Comparison of ENCODE assay signal across 24 mouse cellular contexts in genomic region chr14:32124261-32124660, GRCm38 (mm10). TPM values are rescaled to one million over a fixed set of nuclear protein-coding genes. Genes with fewer than 3 reads are reported as not detected.
"Had no signal": no experiment of that assay in that cellular context is flagged by ENCODE, and none has a peak within 500 bp of the region (broad histone marks: within the 10 kb centered on the region; RNA-seq: fewer than 3 reads in every experiment).

No protein-coding gene starts in this region.

- H3K36me3 ChIP-seq: lung, embryonic 15.5 days; midbrain, embryonic 13.5 days; midbrain, embryonic 15.5 days; neural tube, embryonic 12.5 days; stomach, embryonic 15.5 days had no signal

- ATAC-seq: lung, postnatal 0 days; midbrain, embryonic 13.5 days; midbrain, embryonic 15.5 days had no signal

- H3K4me2 ChIP-seq: lung, embryonic 15.5 days; midbrain, embryonic 11.5 days; midbrain, embryonic 13.5 days; midbrain, embryonic 15.5 days; neural tube, embryonic 12.5 days; stomach, embryonic 15.5 days had no signal

- DNase-seq: lung, postnatal 14 days; lung, postnatal 36 days; right cerebral cortex, postnatal 14 days; thymus, adult 2 months; thymus, postnatal 25 days; thymus, postnatal 4 days had no signal

- H3K4me1 ChIP-seq: lung, embryonic 15.5 days; midbrain, embryonic 13.5 days; midbrain, embryonic 15.5 days; neural tube, embryonic 12.5 days; stomach, embryonic 15.5 days had no signal

- H3K9ac ChIP-seq: lung, embryonic 15.5 days; midbrain, embryonic 13.5 days; midbrain, embryonic 15.5 days; neural tube, embryonic 12.5 days; stomach, embryonic 15.5 days had no signal

- H3K27ac ChIP-seq: lung, embryonic 15.5 days; macrophage; midbrain, embryonic 13.5 days; midbrain, embryonic 15.5 days; neural tube, embryonic 12.5 days; stomach, embryonic 15.5 days; stomach, postnatal 0 days had no signal

- H3K9me3 ChIP-seq: lung, embryonic 15.5 days; megakaryocyte, embryonic 14.5 days; midbrain, embryonic 13.5 days; midbrain, embryonic 15.5 days; neural tube, embryonic 12.5 days; stomach, embryonic 15.5 days had no signal

- H3K4me3 ChIP-seq: lung, embryonic 15.5 days; megakaryocyte, embryonic 14.5 days; midbrain, embryonic 13.5 days; midbrain, embryonic 15.5 days; neural tube, embryonic 12.5 days; stomach, embryonic 15.5 days had no signal

- H3K27me3 ChIP-seq: lung, embryonic 15.5 days; midbrain, embryonic 13.5 days; midbrain, embryonic 15.5 days; neural tube, embryonic 12.5 days; stomach, embryonic 15.5 days had no signal

RNA-seq across cellular contexts. Expression of gene Msmb, which starts 17.6 kb away (rescaled TPM):
- total RNA-seq: megakaryocyte progenitor cell, adult 5-6 weeks; midbrain, postnatal 0 days; monocyte, adult 5-6 weeks; neutrophil, adult 5-6 weeks had no signal
- polyA plus RNA-seq: lung, embryonic 15.5 days; lung, postnatal 0 days; macrophage; midbrain, embryonic 11.5 days; midbrain, embryonic 13.5 days; midbrain, embryonic 15.5 days; midbrain, postnatal 0 days; neural tube, embryonic 12.5 days; neural tube, embryonic 14.5 days; spleen, adult 2 months; stomach, embryonic 15.5 days; stomach, postnatal 0 days; testis, adult 2 months; thymus, adult 2 months; urinary bladder, adult 2 months had no signal
